Mouse (Mus musculus): Measurements from ENCODE around the gene Acap1.

Acap1 gene

GRCm38 (mm10) chr11:69902972-69903371, 7.6 kb upstream of the Acap1 start:
- no peak for DNase-seq (ENCODE audit: low read depth)

- DNase-seq (ENCODE audit: low read depth) = peak; percentile 49
These were observed 6.7 kb upstream of the Acap1 start for GRCm38 (mm10) chr11:69901993-69902392.

GRCm38 (mm10) chr11:69901406-69901846, 6.1 kb upstream of the Acap1 start:
- peak; percentile 93 for DNase-seq (ENCODE audit: low read depth)

GRCm38 (mm10) chr11:69900471-69901405, 5.4 kb upstream of the Acap1 start, which contains the start of the genes 2810408A11Rik and Neurl4:
2810408A11Rik (minus strand) TSS chr11:69900987.
Neurl4 (plus strand) TSS chr11:69901072.
- peak; percentile 95 for DNase-seq (ENCODE audit: low read depth)

- DNase-seq (ENCODE audit: low read depth) = no peak
These were observed 4.5 kb upstream of the Acap1 start for GRCm38 (mm10) chr11:69899870-69900269.

- DNase-seq (ENCODE audit: low read depth) = peak; percentile 85
These were observed 668 bp downstream of the Acap1 start for GRCm38 (mm10) chr11:69894671-69895070.

- DNase-seq (ENCODE audit: low read depth) = no peak
These were observed 3.9 kb downstream of the Acap1 start for GRCm38 (mm10) chr11:69891482-69891881.

GRCm38 (mm10) chr11:69886907-69887635, 8.3 kb downstream of the Acap1 start:
- no peak for DNase-seq (ENCODE audit: low read depth)

GRCm38 (mm10) chr11:69884663-69885062, 10.7 kb downstream of the Acap1 start:
- no peak for DNase-seq (ENCODE audit: low read depth)

- no peak for DNase-seq (ENCODE audit: low read depth)
These were observed 11.1 kb downstream of the Acap1 start for GRCm38 (mm10) chr11:69884240-69884639.

- no peak for DNase-seq (ENCODE audit: low read depth)
These were observed 11.7 kb downstream of the Acap1 start for GRCm38 (mm10) chr11:69883527-69884151.

- peak; percentile 79 for DNase-seq (ENCODE audit: low read depth)
These were observed 12.3 kb downstream of the Acap1 start for GRCm38 (mm10) chr11:69883066-69883465.

GRCm38 (mm10) chr11:69881787-69882670, 13.3 kb downstream of the Acap1 start:
- DNase-seq (ENCODE audit: low read depth) = no peak

- DNase-seq (ENCODE audit: low read depth) = peak; percentile 76
These were observed 14.3 kb downstream of the Acap1 start, which contains the start of gene Kctd11 for GRCm38 (mm10) chr11:69880853-69881603. Kctd11 (minus strand) TSS chr11:69881406.

GRCm38 (mm10) chr11:69880506-69880852, 14.9 kb downstream of the Acap1 start:
- peak; percentile 80 for DNase-seq (ENCODE audit: low read depth)

GRCm38 (mm10) chr11:69879711-69880110, 15.6 kb downstream of the Acap1 start:
- no peak for DNase-seq (ENCODE audit: low read depth)

GRCm38 (mm10) chr11:69878952-69879351, 16.4 kb downstream of the Acap1 start:
- no peak for DNase-seq (ENCODE audit: low read depth)

GRCm38 (mm10) chr11:69878399-69878798, 16.9 kb downstream of the Acap1 start:
- no peak for DNase-seq (ENCODE audit: low read depth)

- no peak for DNase-seq (ENCODE audit: low read depth)
These were observed 17.5 kb downstream of the Acap1 start, which contains the start of gene Tmem95 for GRCm38 (mm10) chr11:69877878-69878277. Tmem95 (minus strand) TSS chr11:69878018.

GRCm38 (mm10) chr11:69876867-69877266, 18.5 kb downstream of the Acap1 start:
- peak; percentile 93 for DNase-seq (ENCODE audit: low read depth)

All from naive thymus-derived CD4-positive, alpha-beta T cell, adult 2 months (primary cell).